Mouse (Mus musculus) fibroblast of lung, adult 2 months (primary cell): ENCODE results near the gene Ube4a.

ENCODE experiments used
- DNase-seq: peaks from one replicate; pipeline ENCODE4 v3.0.0-alpha.2; 2011; ENCODE audit warnings: low read depth

Gene Ube4a

GRCm38 (mm10) chr9:44965126-44965832 is at the start of gene Ube4a:
Gene Ube4a (minus strand): TSS chr9:44965600.
- peak; percentile 98 for DNase-seq

DNA sequence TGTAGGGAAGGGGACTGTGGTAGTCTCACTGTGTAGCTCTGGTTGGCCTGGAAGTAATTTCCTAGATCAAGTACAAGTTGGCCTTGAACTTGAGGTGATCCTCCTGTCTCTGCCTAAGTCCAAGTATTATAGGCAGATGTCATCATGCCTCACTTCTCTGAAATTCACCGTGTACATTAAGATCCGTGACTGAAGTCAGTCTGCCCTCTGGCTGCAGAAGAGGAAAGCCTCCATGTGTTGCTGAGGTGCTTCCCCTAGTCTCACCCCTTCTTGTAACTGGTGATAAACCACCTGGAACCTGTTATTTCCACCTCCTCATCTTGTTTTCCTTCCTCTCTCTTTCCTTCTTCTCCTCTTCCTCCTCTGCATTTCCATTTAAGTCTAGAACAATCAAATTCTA is 49.5 kb upstream of the Ube4a start:
- no peak for DNase-seq

- DNase-seq = no peak
Measured at GRCm38 (mm10) chr9:45011291-45011690, 45.9 kb upstream of the Ube4a start.

DNA sequence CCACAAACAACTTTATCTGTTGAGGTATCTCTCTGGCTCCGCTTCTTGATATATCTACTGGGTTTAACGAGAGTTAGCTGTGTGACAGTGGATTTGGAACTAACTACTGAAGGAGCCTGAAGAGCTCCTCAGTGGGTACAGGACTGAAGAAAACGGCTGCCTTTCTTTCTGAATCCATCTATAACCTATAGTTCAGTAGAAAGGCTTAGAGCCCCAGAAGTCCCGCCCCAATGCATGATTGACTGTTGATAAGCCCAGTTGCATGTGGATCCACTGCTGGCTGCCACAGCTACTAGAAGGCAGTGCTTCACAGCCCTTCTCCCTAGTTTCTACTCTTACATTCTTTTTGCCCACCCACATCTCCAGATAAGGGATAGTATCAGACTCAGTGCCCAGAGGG is 45.1 kb upstream of the Ube4a start:
- DNase-seq = no peak

DNA sequence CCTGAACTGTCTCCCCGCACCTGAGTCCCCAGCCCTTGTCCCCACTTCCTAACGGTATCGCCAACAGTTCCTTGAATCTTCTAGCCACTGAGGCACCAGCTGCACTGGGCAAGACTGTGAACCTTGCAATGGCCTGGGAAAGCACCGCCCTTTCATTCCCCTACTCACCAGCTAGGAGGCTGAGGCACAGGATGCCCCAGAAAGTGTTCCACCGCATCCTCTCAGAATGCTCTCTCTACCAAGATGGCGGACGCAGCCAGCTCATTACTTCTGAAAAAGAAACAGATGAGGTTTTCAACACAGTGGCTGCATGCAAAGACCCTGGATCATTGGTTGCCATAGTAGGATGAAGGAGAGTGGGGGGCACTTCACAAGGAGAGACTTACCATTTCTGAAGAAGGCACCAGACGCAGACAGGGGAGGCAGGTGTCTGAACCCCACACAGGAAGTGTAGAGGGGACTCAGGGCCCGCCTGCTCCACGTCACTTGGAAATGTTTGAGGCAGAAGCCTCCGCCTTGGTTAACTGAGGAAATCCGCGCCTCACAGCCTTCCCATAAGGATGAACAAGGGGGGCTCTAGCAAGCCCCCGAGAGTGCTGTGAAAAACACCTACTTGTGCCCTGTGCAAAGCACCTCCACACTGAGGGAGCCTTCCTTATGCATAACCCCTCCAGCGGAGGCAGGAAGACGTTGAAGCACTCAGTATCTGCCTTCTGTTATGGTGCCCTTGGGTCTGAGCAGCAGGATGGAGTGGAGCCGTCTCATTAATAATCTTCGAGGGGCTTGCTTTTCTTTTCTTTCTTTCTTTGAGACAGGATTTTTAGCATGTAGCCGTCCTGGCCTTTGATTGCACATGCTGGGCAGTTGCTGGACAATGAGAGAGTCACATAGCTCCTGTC is 44.0 kb upstream of the Ube4a start, which contains the start of gene Cd3e:
Gene Cd3e (minus strand): TSS at position 448 of the 899 bp plus-strand sequence.
- no peak for DNase-seq

GRCm38 (mm10) chr9:45008342-45008741 is 42.9 kb upstream of the Ube4a start:
- DNase-seq = no peak

DNA sequence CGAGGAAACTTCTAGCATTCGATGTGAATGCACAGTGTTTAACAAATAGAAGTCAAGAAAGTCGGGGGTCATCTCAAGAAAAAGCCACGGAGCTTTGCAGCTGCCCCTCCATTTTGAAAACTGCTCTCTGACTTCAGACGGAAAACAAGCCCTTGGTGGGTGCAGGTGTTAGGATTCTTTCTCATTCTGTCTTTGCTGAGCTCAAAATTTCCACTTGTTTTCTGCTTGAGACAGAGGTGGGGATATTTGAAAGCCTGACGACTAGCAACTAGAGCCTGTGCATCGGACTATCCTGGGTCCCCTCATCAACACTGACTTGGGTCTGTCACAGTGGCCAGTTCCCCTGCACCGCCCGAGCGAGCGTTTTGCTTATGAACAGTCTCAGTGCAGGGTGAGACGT is 42.0 kb upstream of the Ube4a start:
- no peak for DNase-seq

DNA sequence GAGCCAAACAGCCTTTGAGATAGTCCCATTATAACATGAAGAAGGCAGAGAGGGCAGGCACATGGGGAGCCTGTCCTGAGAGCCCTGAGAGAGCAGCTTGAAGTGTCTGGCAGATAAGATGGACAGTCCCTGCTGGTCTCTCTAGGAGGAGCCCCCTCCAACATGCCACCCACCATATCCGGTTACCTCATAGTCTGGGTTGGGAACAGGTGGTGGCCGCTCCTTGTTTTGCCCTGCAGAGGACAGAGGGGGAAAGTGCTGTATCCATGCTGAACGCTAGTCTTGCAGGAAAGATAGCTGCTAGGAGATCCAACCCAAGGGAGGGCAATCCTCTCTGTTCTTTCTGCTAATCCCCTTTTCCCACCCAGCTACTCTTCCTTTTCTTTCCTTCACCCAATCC is 34.8 kb upstream of the Ube4a start:
- DNase-seq = no peak

GRCm38 (mm10) chr9:44999776-45000175 is 34.4 kb upstream of the Ube4a start:
- DNase-seq = no peak

GRCm38 (mm10) chr9:44999171-44999570 is 33.8 kb upstream of the Ube4a start:
- no peak for DNase-seq

GRCm38 (mm10) chr9:44998138-44998537 is 32.7 kb upstream of the Ube4a start:
- DNase-seq = no peak

DNA sequence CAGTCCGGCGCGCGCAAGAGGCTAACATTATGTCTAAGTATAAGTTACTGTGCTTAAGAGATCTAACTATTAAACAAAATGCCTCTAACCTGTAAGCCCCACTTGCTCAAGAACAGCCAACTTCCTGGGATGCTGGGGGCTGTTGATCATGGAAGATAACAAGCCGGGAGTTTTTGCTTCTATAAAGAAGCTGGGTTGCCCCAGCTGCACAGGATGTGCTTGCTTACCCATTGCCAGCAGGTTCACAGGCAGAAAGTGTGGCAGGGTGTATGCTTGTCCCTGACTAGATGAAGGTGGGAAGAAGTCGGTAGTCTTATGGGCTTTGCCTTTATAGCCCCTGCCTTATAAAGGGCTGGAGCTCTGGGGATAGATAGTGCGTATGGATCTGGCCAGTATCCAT is 31.2 kb upstream of the Ube4a start:
- no peak for DNase-seq

DNA sequence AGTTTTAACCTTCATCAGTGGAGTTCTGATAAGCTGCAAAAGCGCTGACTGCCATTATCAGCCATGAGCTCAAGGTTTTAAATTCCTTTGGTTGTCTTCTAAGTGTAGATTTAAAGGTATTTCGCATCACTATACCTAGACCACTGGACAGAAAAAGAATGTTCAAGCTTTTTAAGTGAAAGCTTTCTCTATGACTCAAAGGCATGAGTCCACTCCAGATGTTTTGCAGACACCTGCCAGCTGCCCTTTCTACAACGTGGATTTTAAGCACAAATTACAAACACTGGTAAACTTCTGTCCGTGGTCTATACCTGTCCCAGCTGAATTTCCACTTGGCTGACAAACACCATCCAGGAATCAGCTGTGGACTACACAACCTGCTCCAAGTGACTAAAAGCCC is 29.6 kb upstream of the Ube4a start:
- no peak for DNase-seq

- no peak for DNase-seq
Measured at GRCm38 (mm10) chr9:44993268-44993667, 27.9 kb upstream of the Ube4a start.

GRCm38 (mm10) chr9:44992271-44992670 is 26.9 kb upstream of the Ube4a start:
- no peak for DNase-seq

DNA sequence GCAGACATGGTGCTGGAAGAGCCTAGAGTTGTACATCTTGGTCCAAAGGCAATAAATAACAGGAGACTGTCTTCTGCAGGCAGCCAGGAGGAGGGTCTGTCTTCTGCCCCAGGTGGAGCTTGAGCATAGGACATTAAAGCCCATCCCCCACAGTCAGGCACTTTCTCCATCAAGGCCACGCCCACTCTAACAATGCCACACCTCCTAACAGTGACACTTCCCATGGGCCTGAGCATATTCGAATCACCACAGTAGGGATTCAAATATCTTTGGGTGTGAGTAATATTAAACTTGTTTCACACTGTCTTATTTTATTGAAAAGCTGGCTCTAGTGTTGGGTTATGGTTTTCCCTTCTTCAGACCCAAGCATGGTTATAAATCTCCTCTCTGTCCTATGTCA is 26.4 kb upstream of the Ube4a start:
- no peak for DNase-seq

DNA sequence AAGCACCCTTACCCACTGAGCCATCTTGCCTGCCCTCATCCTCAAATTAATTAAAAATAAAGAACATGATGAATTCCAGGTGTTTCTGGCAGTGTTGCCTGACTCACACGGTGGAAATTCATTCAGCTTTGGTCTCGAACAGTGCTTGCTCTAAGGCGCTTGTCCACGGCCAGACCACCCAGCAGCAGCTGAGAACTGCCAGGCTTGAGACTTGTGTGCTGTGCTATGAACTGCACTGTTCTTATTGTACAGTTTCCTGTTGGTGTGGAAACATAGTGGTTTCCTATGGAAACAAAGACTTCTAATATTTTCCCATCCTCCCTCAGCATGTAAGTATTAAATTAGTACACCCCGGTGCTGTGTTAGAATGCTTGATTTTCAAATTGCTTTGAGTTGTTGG is 21.6 kb upstream of the Ube4a start:
- DNase-seq = no peak

DNA sequence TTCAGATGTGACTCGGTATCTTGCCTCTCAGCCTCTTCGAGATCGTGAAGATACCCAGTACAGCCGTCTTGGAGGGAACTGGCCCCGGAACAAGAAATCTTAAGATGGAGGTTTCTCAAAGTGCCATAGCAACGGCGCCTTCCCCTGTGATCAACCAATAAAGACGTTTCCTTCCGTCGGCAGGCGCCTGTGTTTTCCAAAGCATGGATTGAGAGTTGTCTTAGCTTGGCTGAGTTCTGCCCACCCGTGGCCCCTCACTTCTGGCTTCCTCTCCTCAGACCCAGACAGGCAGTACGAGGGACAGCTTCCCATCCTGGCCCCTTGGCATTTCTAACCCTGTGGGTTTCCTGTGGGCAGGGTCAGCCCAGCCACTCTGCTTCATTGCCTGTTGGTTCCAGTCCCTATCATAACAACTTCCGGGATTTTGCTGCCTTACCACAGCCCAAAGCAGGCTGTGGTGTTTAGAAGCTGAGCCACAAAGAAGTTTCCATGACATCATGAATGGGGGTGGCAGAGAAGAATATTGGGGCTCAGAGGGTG is 20.9 kb upstream of the Ube4a start:
- no peak for DNase-seq

DNA sequence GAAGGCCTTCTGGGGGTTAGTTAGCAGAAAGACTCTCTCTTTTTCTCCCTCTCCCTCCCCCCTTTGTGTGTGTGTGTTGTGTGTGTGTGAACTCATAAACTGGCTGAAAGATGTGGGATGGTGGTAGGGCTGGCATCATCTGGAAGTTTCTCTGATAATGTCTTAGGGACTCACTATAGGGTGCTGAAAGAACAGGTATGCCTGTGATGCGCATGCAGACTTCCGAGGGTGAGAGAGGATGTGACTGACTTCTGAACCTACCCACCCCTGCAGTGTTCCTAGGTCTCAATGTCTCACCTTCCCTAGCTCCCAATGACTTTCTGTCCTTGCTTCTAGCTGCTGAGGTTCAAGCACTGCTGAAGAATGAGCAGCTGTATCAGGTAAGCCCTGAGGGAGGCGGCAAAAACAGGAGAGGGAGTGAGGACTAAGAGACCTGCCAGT is 20.3 kb upstream of the Ube4a start:
- no peak for DNase-seq

GRCm38 (mm10) chr9:44983001-44983400 is 17.6 kb upstream of the Ube4a start:
- no peak for DNase-seq

DNA sequence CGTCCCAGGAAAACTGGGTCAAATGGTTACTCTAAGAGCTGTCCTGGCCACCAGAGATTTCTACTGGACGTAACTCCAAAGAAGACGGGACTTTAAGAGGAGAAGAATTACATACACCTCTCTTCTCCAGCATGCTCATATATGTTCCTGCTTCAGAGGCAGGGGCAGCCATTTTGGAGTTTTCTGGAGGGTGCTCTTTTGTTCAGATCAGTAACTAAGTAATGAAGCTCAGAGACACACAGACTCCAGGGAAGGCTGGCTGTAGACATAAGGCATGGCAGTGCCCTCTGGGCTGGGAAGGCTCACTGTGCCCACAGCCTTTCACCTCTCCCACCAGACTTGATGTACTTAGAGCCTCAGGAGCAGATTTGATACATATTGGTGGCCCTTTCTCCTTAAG is 17.1 kb upstream of the Ube4a start:
- DNase-seq = no peak

DNA sequence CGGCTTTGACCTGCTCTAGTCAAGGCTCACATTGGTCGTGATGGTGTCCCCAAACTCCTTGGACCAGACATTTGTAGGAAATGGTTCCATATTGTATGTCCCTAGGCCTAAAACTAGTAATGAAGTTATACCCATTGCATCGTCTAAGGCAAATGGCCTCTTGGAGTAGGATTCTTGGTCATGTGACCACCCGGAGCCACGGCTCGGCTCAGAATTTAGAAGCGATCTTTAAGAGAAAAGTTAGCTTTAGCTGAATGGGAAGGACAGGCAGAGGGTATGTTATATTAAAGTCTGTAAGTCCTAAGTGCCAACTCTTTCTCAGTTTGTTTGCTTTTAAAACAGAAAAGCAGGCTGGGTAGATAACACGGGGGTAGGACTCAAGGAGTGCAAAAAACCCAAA is 16.7 kb upstream of the Ube4a start:
- DNase-seq = no peak

- DNase-seq = no peak
Measured at GRCm38 (mm10) chr9:44981676-44982075, 16.3 kb upstream of the Ube4a start, which contains the start of gene Cd3d. Gene Cd3d (plus strand): TSS chr9:44981786.
